Mouse (Mus musculus) heart, postnatal 0 days (tissue): Measurements from ENCODE around the gene Rsrp1.

Experiments used
- CTCF ChIP-seq: IDR thresholded peaks from 2 replicates; pipeline ENCODE4 v1.5.1; 2016; ENCODE audit warnings: antibody characterized with exemption, control low read depth, low read depth
- EP300 ChIP-seq: IDR thresholded peaks from 2 replicates; pipeline ENCODE4 v1.6.1; 2016; ENCODE audit warnings: antibody characterized with exemption, low read depth

- TF ChIP-seq EP300 = no peak
- peak; percentile 45 for TF ChIP-seq CTCF
Measured at GRCm38 (mm10) chr4:134880041-134880440, 43.4 kb upstream of the Rsrp1 start.
